Mouse (Mus musculus) forebrain, embryonic 14.5 days (tissue): ENCODE measurements around the gene Chrd. TPM values are rescaled to one million over a fixed set of nuclear protein-coding genes. Genes with fewer than 3 reads are reported as not detected.

Experiments used
- polyA plus RNA-seq: library from polyadenylated mRNA; unstranded; fragments of >200 nt; fragmentation: Nextera tagmentation; extraction: Ambion mirVana; gene quantifications from 2 replicates; pipeline ENCODE4 v1.2.1, GENCODE M21; 2014

The Chrd gene
- polyA plus RNA-seq, 1 experiment from 2014 or later, result 2.6 TPM

Other genes starting within 250 kb of the Chrd start
- 90.3 and 92.1 TPM in 2 replicates for gene Eif2b5, start 234.3 kb upstream of the Chrd start, polyA plus RNA-seq
- gene Dvl3, start 216.1 kb upstream of the Chrd start, polyA plus RNA-seq, result 25.3 and 26.0 TPM in 2 replicates
- 1,206 and 1,335 TPM in 2 replicates for gene Ap2m1, start 197.6 kb upstream of the Chrd start, polyA plus RNA-seq
- gene Abcf3, start 184.6 kb upstream of the Chrd start, polyA plus RNA-seq, result 64.8 and 74.4 TPM in 2 replicates
- gene Vwa5b2, start 143.7 kb upstream of the Chrd start, polyA plus RNA-seq, result 1.3 and 4.1 TPM in 2 replicates
- gene Eef1akmt4, start 121.5 kb upstream of the Chrd start, polyA plus RNA-seq, result 18.2 and 24.8 TPM in 2 replicates
- 0.17 TPM in 1 of 2 replicates, not detected in the other for gene Gm49333, start 121.5 kb upstream of the Chrd start, polyA plus RNA-seq
- gene Alg3, start 121.4 kb upstream of the Chrd start, polyA plus RNA-seq, result 34.9 and 44.4 TPM in 2 replicates
- 18.6 and 18.9 TPM in 2 replicates for gene Camk2n2, start 111.8 kb upstream of the Chrd start, polyA plus RNA-seq
- 5.3 and 6.0 TPM in 2 replicates for gene Ece2, start 103.3 kb upstream of the Chrd start, polyA plus RNA-seq
- 354 and 377 TPM in 2 replicates for gene Psmd2, start 81.5 kb upstream of the Chrd start, polyA plus RNA-seq
- gene Eif4g1, start 64.8 kb upstream of the Chrd start, polyA plus RNA-seq, result 97.6 and 109 TPM in 2 replicates
- gene Fam131a, start 39.9 kb upstream of the Chrd start, polyA plus RNA-seq, result 51.5 and 55.5 TPM in 2 replicates
- 112 and 126 TPM in 2 replicates for gene Polr2h, start 15.5 kb upstream of the Chrd start, polyA plus RNA-seq
- 11.9 and 15.2 TPM in 2 replicates for gene Clcn2, start 15.4 kb upstream of the Chrd start, polyA plus RNA-seq
- 0.25 and 0.62 TPM in 2 replicates for gene Thpo, start 1.4 kb downstream of the Chrd start, polyA plus RNA-seq